Mouse (Mus musculus): ENCODE measurements around the gene Primpol.
A peak's percentile ranks its signal among the peaks of the same experiment; 100 is the strongest.

Primpol gene

GRCm38 (mm10) chr8:46616879-46617689 lies at the start of gene Primpol, which contains the start of gene Casp3:
Gene Primpol, minus strand, starts transcription at chr8:46617212.
Gene Casp3, plus strand, starts transcription at chr8:46617291.
- DNase-seq, result peak; percentile 99

- DNase-seq, result no peak
Measured at GRCm38 (mm10) chr8:46655919-46656318, 38.9 kb upstream of the Primpol start.

GRCm38 (mm10) chr8:46651872-46652271 lies 34.9 kb upstream of the Primpol start:
- DNase-seq, result peak; percentile 52

GRCm38 (mm10) chr8:46648421-46648820 lies 31.4 kb upstream of the Primpol start:
- peak; percentile 50 for DNase-seq

- DNase-seq, result no peak
Measured at GRCm38 (mm10) chr8:46641272-46641671, 24.3 kb upstream of the Primpol start.

- DNase-seq, result no peak
Measured at GRCm38 (mm10) chr8:46639852-46640251, 22.8 kb upstream of the Primpol start.

GRCm38 (mm10) chr8:46639010-46639571 lies 22.1 kb upstream of the Primpol start:
- DNase-seq, result peak; percentile 69

GRCm38 (mm10) chr8:46630932-46631331 lies 13.9 kb upstream of the Primpol start:
- DNase-seq, result no peak

- DNase-seq, result no peak
Measured at GRCm38 (mm10) chr8:46630422-46630821, 13.4 kb upstream of the Primpol start.

- DNase-seq, result no peak
Measured at GRCm38 (mm10) chr8:46628645-46629044, 11.6 kb upstream of the Primpol start.

- DNase-seq, result no peak
Measured at GRCm38 (mm10) chr8:46627881-46628280, 10.9 kb upstream of the Primpol start.

- no peak for DNase-seq
Measured at GRCm38 (mm10) chr8:46626642-46627041, 9.6 kb upstream of the Primpol start.

- DNase-seq, result no peak
Measured at GRCm38 (mm10) chr8:46625166-46625565, 8.2 kb upstream of the Primpol start.

- DNase-seq, result no peak
Measured at GRCm38 (mm10) chr8:46622446-46623270, 5.6 kb upstream of the Primpol start.

- peak; percentile 26 for DNase-seq
Measured at GRCm38 (mm10) chr8:46618639-46619320, 1.8 kb upstream of the Primpol start.

- no peak for DNase-seq
Measured at GRCm38 (mm10) chr8:46617690-46618620, 943 bp upstream of the Primpol start.

GRCm38 (mm10) chr8:46615936-46616335 lies 1.1 kb downstream of the Primpol start:
- DNase-seq, result no peak

- peak; percentile 17 for DNase-seq
Measured at GRCm38 (mm10) chr8:46613377-46613776, 3.6 kb downstream of the Primpol start.

- DNase-seq, result no peak
Measured at GRCm38 (mm10) chr8:46612913-46613312, 4.1 kb downstream of the Primpol start.

- DNase-seq, result no peak
Measured at GRCm38 (mm10) chr8:46611557-46611956, 5.5 kb downstream of the Primpol start.

GRCm38 (mm10) chr8:46606930-46607329 lies 10.1 kb downstream of the Primpol start:
- no peak for DNase-seq

GRCm38 (mm10) chr8:46603587-46603986 lies 13.4 kb downstream of the Primpol start:
- DNase-seq, result no peak
